Mouse (Mus musculus) left cerebral cortex, postnatal 14 days (tissue): ENCODE results near the gene Pou2f3. TPM values are rescaled to one million over a fixed set of nuclear protein-coding genes. Genes with fewer than 3 reads are reported as not detected.
A peak's percentile ranks its signal among the peaks of the same experiment; 100 is the strongest.

ENCODE experiments used
- DNase-seq, 2 experiments: peaks; one replicate each; pipeline ENCODE4 v3.0.0; 2021 to 2022; ENCODE audit warnings: low spot score in 2 of 2, mixed read lengths in 1 of 2
- intact Hi-C: fragments of 180-260 bp; cut with DNase I; formaldehyde crosslinking; loops from one replicate; pipeline ENCODE4 v1.15.1; 2025
- total RNA-seq, 2 experiments: library from RNA; stranded (reverse); gene quantifications; 2 replicates each; pipeline ENCODE4 v1.2.3; 2021

The Pou2f3 gene
- total RNA-seq, 2 experiments from 2014 or later = not detected

DNA sequence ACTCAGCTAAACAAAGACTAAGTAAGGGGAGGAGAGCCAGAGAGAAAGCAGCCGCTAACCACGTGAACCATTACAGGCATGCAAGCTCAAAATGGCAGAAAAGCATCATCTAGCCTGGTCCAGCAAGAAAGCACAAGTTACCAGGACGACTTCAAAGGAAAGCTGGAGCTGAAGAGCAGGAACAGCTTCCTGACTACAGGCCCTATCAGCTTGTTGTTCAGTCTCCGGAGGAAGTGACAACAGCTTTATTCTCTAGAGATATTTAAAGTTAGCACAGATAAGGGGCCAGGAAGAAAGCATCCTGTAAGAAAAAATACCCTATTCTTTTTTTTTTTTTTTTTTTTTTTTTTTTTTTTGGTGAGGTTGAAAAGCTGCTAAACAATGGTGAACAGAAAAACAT is 111.2 kb downstream of the Pou2f3 start:
- DNase-seq = no peak
- intact Hi-C loops = no loop called here

DNA sequence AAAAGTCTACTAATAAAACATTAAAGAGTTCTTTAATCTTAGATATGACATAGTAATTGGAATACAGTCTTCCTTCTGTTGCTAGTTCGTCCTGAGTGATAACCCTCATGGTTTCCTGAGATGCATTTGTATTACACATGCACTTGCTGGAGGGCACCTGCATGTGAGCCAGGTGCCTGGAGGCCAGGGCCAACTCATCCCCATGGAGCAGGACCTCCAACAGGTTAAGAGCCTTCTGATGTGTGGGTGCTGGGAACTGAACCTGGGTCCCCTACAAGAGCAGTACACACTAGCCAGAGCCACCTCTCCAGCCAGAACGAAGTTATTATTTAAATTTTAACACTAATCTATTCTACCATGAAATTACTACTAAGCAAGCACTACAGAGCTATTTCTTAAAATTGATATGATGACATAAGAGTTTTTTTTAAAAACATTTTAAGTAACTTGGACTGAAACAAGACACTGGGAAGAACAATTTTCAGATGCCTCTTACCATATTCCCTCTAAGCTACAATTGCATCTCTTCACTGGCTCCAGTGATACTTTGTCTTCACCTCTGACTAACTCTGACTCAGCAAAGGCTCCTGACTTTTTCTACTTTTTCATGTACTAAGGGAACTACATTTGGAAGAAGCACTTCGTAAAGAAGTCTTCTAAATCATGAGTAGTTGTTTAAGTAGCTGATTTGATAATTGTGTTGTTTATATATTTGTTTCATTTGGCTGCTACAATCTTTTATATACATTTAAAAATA is 112.2 kb downstream of the Pou2f3 start:
- DNase-seq = no peak
- intact Hi-C loops = no loop called here

DNA sequence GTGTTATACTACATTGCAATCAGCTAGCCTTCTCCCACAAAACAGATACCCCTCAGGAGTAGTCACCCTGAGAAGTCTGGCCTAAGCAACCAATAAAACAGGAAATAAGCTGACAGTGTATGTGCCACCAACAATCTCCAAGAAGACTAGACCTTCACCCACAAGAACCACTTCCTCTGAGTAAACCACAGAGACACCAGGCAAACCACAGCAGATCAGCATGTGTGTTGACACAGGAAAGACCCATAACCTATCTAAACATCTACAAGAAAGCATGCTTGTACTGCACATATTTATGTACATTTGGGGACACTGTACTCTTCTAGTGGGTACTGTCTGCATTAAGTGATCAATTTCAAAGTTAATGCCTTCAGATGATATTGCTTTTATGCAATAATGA is 113.8 kb downstream of the Pou2f3 start:
- intact Hi-C loops = no loop called here
- no peak for DNase-seq

DNA sequence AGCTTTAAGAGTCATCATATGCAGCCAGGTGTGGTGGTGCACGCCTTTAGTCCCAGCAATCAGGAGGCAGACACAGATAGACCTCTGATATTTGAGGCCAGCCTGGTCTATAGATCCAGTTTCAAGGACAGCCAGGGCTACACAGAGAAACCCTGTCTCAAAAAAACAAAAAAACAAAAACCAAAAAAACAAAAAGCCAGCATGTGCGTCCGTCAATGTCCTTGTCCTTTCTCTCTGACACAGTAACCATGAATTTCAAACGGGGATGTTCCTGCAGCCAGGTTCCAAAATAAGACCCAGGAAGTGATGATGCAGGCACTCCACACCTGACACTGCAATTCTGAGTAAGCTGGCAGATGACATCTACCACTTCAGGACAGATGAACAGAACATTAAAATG is 115.3 kb downstream of the Pou2f3 start:
- DNase-seq = no peak

DNA sequence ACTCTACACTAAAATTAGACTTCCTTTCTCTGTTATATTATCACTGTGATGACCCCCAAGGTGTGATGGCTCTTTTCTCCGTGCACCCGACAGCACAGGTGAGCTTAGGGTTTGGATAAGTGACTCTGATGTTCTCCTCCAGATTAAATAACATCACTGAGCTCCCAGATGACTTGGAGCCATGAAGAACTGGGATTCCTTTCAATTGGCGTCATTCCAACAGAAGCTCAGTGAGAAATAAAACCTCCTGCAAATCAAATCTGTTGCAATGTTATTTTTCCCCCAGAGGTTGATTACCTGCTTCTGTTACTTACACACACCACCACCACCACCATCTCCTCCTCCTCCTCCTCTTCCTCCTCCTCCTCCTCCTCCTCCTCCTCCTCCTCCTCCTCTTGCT is 116.4 kb downstream of the Pou2f3 start:
- intact Hi-C loops = no loop called here

More for the DNA sequence above, 115.3 kb downstream of the Pou2f3 start:
- intact Hi-C loops = no loop called here

DNA sequence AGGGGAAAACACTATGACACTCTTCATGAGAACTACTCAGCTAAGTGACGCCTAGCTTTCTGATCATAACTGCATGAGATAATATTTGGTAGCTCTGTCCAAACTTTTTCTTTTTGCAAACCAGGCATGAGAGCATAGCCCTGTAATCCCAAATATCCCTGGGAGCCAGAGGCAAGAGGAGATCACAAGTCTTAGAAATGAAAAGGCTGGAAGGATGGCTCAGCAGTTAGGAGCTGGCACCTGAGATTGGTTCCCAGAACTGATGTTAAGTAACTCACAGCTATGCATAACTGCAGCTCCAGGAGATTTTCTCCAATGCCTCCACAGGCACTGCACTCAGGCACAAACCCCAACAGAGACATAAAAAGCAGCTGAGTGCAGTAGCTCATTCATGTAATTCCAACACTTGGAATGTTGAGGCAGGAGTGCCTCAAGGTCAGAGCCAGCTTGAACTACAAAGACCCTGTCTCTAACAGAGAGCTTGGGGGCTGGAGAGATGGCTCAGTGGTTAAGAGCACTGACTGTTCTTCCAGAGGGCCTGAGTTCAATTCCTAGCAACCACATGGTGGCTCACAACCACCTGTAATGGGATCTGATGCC is 124.4 kb downstream of the Pou2f3 start:
- no peak for DNase-seq
- intact Hi-C loops = no loop called here

More for the DNA sequence above, 116.4 kb downstream of the Pou2f3 start:
- DNase-seq = peak in 1 of 2 experiments; percentile 66

DNA sequence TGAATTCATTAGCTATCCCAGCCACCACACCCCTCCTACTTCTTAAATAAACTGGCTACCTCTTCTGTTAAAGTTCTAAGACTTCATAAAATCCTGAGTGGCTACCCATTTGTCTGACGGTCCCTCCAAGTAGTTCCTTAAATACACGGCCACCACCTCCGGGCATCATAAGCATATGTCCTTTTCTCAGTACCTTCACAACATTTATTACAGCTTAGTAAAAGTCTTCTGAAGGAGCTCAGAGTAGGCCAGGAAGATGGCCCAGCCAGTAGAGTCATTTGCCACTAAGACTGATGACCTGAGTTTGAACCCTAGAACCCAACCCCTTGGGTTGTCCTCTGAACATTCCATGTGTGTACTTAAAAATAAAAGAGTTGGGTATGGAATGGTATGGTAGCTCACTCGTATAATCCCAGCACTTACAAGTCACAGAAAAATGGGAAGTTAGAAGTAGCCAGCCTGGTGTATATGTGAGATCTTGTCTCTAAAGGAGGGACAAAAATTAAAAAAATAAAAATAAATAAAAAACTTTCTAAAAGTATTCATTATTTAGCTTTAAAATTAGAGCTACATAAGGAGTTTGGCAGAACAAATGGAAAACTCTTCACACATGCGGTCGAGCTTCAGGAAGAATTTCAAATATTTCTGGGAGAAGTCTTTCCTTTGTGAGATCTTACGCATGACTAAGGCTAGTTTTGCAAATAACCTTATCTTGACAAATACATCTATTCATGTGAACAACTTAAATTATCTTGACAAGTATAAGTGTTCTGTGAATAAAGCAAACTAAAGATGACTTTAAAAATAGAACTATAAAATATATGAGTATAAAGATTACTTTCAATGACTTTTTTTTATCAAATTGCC is 125.4 kb downstream of the Pou2f3 start:
- intact Hi-C loops = no loop called here
- no peak for DNase-seq

DNA sequence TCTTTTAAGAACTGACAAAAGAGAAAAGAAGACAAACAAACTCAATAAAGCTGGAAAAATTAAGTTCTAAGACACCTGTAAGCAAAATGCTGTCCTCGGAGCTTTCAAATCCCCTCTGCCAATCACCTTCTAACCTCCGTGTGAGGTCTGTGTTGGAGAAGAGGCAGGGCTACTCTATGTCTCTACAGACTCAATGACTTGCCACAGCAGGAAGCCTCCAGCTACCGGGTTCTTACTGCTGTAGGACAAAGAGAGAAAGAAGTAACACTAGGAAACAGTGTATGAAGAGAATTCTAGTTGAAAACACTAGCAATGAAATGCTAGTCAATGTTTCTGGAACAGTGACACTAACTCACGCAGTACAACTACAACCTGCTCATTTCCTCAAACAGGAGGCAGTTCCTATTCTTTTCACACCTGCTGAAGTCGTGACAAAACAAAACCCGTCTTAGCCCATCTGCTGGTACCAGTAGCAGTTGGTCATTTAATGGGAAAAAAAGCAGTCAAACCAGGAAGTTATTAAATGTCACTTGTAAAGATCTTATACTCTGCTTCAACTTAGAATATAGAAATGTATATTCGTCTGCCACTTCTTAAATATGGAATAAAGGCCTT is 126.6 kb downstream of the Pou2f3 start:
- DNase-seq = no peak
- intact Hi-C loops = no loop called here

DNA sequence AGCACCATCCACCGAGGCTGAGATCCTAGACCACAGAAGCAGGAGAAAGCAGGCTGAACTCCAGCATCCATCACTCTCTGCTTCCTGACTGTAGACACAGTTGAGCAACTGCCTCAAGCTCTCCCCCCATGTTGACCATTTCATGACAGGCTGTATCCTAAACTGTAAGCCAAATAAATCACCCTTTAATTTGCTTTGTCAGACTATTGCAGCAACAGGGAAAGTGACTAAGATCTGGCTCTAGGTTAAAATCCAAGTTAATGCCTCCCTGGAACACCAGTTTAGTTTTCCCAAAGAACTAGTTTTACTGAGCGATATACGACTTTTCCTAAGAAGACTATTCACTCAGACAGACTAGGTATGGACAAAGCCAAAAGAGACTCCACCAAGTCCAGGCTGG is 131.5 kb downstream of the Pou2f3 start:
- DNase-seq = no peak
- intact Hi-C loops = no loop called here

DNA sequence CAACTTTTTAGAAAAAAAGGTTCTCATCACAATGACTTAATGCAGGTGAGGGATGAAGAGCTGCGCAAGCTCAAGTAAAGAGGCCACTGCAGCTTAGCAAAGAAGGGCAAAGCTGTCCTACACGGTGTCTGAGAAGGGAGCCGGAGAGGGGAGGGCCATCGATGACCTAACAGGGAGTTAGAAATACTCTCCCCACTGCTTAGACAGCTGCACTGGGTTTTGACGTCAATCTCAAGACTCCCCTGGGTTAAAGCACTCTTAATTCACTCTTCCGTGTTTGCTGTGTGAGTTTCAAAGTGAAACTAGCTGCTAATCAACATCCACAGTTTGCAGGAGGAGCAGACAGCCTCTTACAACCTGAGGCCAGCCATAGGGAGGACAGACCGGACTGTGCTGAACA is 134.0 kb downstream of the Pou2f3 start:
- intact Hi-C loops = no loop called here
- DNase-seq = no peak

DNA sequence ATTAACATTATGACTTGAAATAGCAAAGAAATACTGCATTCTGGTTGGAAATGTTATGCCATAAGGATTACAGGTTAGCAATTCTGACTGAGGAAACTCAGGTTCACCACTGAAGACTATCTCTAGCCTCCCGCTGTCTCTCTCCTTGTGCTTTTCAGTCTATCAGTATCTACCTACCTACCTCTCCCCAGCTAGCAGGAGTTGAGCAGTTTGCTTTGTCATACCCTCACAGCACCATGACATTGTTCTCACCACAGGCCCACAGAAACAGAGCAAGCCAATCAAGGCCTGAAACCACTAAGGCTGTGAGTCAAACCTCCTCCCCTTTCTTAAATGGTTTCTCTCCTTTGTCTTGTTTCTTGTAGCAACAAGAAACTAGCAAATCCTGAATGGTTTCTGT is 135.6 kb downstream of the Pou2f3 start:
- intact Hi-C loops = no loop called here
- DNase-seq = no peak

Other genes starting within 250 kb of the Pou2f3 start
- 100 to 1,000 TPM; 156 to 159 TPM for gene Arhgef12, start 103.1 kb downstream of the Pou2f3 start, total RNA-seq
- 10 to 100 TPM; 15.4 to 18.0 TPM for gene Tmem136, start 93.8 kb downstream of the Pou2f3 start, total RNA-seq
- gene Oaf, start 29.5 kb upstream of the Pou2f3 start, total RNA-seq = 10 to 100 TPM; 13.6 to 14.2 TPM
- gene Trim29, start 100.5 kb upstream of the Pou2f3 start, total RNA-seq = under 1 TPM; 0.22 to 0.23 TPM